Mouse (Mus musculus) kidney, adult 11 months (tissue): Measurements from ENCODE around the gene Ccdc110.

Source experiments
- DNase-seq: peaks from one replicate; pipeline ENCODE4 v3.0.0; 2022

Gene Ccdc110

DNA sequence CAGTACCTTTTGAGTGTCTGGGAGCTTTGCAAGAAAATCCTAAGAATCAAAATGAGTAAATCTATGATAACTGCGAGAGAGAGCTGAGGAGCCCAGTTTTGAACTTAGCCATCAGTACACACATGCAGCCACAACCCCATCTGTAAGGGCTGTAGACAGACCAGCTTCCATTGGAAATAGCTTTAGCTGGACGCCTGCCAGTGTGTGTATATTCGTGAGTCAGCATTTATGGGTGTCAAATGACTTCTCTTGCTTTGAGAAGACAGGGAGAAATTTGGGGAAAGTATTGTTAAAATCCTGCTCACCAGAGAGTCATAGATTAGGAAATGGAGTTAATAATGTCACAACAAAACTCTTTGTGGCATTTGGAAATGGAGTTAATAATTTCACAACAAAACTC is 52.2 kb downstream of the Ccdc110 start:
- DNase-seq, result no peak

DNA sequence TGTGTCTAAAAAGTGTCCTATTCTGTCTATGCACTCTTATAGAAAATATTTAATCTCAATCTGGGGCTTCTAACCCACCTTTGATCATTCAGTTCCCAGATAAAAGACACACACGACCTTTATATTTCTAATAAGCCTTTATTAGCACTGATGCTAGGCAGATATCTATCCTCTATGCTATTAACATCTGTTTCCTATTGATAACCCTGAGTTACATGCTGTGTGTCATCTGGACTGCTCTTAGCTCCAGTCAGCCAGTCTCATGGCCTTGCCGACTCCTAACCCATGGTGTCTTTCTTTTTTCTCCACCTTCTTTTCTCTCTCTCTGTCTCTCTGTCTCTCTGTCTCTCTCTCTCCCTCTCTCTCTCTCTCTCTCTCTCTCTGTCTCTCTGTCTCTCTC is 53.8 kb downstream of the Ccdc110 start:
- no peak for DNase-seq

DNA sequence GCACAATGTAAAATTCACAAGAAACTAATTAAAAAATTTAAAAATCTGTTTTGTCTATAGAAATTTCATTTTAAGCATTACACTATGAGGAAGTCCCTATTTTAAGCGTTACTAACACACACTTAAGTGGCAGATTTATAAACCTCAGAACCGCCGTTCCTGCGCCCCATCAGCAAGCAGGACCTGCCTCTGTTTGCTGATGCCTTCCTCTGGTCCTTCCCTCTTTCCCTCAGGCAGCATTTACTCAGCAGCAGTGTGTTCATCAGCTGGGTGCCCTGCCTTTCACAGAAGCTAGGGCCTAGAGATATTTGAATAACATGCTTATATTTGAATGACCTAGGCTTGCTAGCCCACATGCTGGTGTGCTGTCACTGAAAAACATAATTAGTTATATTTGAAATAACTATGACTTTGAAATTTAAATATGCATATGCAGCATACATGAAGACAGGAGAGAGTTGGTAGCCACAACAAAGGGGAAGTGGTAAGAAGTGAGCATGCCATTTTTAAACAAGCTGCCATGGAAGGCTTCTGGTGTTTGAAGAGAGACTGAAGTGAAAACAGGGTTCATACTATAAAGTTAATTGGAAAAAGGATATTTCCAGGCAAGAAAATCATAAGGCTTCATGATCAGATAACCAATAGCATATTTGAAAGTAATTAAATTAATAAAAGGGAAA is 56.4 kb downstream of the Ccdc110 start:
- no peak for DNase-seq
